Mouse (Mus musculus) cerebellum, postnatal 36 days (tissue): Measurements from ENCODE around the gene Pkig.
"Not testable (repeated sequence)": the region's sequence is repeated elsewhere in the genome, so short reads cannot be mapped to it uniquely, and the experiment has no call there.

Experiments used
- DNase-seq, 2 experiments: peaks; one replicate each; pipeline ENCODE4 v3.0.0; 2021 to 2022; ENCODE audit warnings: mixed read lengths in 2 of 2

Pkig gene

GRCm38 (mm10) chr2:163685761-163686200 lies 27.6 kb downstream of the Pkig start:
- DNase-seq, result peak; percentile 51 to 71

GRCm38 (mm10) chr2:163686233-163686632 lies 28.0 kb downstream of the Pkig start:
- no peak for DNase-seq

DNA sequence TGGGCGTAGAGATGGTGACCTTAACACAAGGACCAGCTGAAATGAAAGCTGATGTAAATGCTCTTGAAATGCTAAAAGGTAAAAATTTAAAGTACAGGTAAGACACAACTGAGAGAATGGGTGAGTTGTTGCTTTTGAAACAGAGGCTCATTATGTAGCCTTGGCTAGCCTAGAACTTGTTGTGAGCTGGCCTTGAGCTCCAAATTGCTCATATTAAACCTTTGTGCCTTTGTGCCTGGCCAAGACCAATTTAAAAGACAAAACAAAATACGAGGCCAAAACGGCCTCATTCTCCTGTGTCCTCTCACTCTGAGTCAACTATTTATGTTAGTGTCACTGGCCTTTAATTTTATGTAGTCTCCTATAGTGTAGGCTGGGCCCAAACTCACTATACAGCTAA lies 28.7 kb downstream of the Pkig start:
- DNase-seq, result no peak

- not testable (repeated sequence) for DNase-seq
These were observed 30.2 kb downstream of the Pkig start for GRCm38 (mm10) chr2:163688377-163688776.

- no peak for DNase-seq
These were observed 31.6 kb downstream of the Pkig start for GRCm38 (mm10) chr2:163689771-163690170.

GRCm38 (mm10) chr2:163690409-163691304 lies 32.5 kb downstream of the Pkig start:
- DNase-seq, result no peak

DNA sequence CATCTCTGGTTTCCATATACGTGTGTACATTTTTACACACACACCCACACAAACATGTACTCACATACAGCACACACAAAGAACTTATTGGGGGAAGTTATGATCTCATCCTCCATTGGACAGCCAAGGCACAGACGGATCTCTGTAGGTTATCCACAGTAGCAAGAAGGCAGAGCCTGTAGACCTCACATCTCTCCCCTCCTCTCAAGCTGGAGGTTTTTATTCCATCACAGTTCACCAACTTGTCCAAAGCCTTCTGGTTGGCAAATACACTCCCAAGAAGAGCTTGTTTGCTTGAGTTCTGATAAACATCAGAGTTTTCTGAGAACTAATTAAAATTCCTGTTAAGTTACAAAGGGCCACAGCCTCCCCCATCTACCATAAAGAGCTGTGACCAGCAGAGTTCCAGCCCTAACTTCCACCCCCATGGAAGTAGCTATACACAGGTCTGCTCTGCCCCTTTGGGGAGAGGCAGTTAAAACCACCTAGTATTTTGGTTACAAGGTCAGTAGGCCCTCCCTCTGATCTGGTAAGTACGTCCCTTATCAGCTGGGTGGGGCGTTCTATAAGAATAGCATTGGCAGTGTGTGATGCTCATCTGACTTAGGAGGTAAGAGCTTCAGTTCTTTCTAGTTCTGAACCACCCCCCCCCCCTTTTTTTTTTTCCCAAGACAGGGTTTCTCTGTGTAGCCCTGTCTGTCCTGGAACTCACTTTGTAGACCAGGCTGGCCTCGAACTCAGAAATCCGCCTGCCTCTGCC lies 33.8 kb downstream of the Pkig start:
- DNase-seq, result no peak

GRCm38 (mm10) chr2:163692873-163693612 lies 34.9 kb downstream of the Pkig start:
- no peak for DNase-seq

DNA sequence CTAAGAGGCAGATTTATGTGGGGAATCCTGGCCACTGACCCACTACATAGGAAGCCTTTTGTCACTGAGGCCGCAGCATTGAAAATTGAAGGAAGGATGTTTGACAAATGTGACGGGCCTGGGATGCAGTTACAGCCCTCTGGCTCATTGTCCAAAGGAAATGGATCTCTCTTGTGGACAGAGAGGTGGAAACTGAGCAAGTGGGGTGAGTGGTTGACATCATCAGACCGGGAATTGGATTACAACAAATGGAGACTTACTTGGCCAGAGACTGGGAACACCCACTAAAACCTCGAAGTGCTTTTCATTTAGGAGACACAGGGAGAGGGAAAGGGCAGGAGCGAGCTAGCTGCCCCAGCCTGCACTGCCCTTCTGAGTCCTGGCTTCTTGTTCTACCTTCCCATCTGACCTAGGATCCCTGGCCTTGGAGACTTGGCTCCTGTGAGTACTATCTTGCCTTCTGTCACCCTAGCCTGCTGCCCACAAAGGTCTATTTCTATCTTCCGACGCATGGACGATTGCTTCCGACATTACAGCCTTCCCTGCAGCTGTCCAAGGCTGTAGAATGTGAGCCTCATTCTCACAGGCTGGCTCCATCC lies 35.6 kb downstream of the Pkig start:
- no peak for DNase-seq

- no peak for DNase-seq
These were observed 38.6 kb downstream of the Pkig start for GRCm38 (mm10) chr2:163696763-163697162.

GRCm38 (mm10) chr2:163697764-163698480 lies 39.7 kb downstream of the Pkig start:
- DNase-seq, result no peak

DNA sequence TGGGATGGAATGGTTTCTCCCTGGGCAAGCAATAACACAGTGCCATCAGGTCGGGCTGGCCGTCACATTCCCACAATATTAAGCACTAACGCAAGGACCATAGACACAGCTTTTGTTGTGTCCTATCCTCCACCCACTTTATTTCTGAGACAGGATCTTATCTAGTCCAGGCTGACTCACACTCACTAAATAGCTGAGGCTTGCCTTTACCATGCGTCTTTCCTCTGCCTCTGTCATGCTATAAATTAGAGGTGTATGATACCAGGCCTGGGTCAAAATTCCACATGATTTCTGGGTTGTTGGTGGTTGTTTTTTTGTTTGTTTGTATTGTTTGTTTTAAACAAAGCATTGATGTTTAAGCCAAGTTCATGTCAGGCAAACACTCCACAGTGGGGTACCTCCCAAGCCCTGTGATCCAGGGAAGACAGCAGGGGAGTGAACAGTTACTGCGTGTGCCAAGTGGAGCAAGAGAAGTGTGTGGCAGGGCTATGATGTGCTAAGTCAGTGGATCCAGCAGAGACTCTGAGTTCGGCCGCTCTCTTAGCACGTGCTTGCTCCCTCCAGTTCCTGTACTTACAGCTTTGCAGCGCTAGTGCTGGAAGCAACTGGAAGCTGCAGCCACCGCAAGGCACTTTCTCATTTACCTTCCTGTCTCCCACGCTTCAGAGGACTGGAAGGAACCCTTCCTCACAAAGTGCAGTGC lies 41.0 kb downstream of the Pkig start:
- DNase-seq, result no peak

DNA sequence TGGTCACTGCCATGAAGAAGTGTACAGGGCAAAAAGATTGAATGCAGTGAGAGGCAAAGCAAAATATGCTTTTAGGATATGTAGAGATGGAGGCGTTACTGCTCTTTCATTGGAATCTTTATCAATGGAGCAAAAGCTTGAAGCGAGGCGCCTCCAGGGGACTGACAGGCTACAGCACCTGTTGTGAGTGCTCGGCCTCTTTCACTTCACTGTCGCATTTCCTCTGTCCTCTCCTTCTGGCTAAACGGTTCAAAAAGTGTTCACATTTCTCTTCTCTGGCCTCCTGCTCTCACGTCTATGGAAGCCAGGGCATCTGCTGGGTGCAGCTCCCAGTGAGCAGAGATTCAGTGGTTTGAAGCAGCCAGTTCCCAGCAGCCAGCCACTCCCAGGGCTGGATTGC lies 44.2 kb downstream of the Pkig start:
- DNase-seq, result no peak

- DNase-seq, result no peak
These were observed 44.7 kb downstream of the Pkig start for GRCm38 (mm10) chr2:163702921-163703320.

- DNase-seq, result no peak
These were observed 45.5 kb downstream of the Pkig start for GRCm38 (mm10) chr2:163703599-163704260.

GRCm38 (mm10) chr2:163708321-163708720 lies 50.1 kb downstream of the Pkig start:
- DNase-seq, result no peak

DNA sequence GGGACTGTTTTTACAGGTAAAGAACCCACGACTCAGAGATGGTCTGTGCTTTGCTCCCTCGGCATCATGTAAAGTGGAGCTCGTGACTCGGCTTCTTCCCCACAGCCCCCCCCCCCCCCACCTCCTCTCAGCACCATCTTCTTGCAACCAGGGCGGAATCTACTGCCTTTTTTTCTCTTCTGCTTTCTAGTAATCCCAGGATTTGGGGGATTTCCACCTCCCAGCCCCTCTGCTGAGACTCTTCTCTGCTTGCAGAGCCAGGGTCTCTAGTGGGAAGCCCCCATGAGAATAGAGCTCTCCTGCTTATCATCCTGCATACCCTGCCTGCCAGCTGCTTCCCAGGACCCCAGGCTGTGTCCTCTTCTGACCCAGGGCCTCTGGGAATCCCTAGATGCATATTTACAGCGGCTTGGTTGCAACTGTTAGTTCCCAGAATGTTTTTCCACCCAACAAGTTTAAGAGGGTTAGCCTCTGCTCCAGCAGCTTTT lies 50.6 kb downstream of the Pkig start:
- DNase-seq, result no peak

DNA sequence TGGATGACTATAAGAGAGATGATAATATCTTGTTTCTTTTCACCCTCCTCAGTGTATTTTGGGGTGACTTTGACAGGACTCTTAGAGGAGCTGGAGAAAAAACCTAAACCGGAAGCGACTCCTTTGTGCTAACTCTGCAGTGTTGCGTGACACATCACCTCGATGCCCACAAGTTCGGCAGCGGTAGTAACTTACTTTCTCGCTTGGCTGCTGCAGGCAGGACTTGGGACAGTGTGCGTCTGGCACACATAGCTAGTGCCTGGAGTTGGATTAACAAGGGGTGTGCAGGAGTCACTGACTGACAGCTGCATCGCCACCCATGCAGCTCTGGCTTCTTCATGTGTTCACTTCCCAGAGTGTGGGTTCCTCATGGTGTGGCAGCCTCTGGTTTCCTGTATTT lies 51.8 kb downstream of the Pkig start:
- no peak for DNase-seq

- no peak for DNase-seq
These were observed 52.5 kb downstream of the Pkig start for GRCm38 (mm10) chr2:163710606-163711159.

DNA sequence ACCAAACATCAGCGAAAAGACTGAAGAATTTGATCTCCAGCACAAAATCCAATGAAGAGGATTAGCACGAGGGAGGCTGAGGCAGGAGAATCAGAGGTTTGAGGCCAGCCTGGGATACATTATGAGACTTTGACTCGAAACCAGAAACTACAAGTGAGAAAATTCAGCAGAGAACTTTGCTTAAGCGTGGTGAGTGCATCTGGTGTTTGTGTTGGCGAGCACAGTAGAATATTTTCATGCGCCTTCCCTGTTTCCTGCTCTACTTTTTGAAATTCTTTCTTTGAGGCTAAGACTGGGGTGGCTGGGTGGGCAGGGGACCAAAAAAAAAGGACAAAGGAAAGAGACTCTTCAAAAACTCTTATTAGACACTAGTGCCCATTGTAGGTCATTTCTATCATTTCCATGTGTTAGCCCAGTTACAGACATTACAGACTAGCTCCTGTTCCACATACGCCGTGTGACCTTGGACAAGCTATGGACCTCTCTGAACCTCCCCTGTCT lies 53.2 kb downstream of the Pkig start:
- no peak for DNase-seq
